Mouse (Mus musculus) C2C12 (cell line): Measurements from ENCODE around the gene Olfr129.

Experiments
- CTCF ChIP-seq: IDR thresholded peaks from one replicate; pipeline ENCODE4 v1.5.1; 2011; ENCODE audit not compliant: control insufficient read depth, insufficient read depth, insufficient read length
- MYOD1 ChIP-seq: IDR thresholded peaks from one replicate; pipeline ENCODE4 v1.6.1; 2011; ENCODE audit warnings: low read depth; ENCODE audit not compliant: control insufficient read depth, insufficient read length

DNA sequence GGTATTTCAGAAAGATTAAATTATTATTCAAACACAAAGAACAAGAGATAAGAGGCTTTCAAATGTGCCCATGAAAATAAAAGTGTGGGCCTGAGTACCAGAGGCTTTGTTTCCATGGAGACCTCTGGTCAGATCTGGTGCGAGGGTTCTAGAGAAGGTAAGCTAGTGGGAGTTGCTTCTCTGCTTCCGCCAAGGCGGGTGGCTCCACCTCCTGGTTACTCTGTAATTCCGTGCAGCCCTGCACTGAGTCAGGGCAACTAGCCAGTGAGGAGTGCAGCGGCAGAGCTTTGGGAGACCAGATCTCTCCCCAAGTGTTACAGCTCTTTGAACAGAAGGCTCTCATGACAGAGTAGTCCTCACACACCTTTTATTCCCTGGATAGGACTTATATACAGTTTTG lies 33.6 kb downstream of the Olfr129 start:
- TF ChIP-seq CTCF (no peak), MYOD1 (no peak)
